Mouse (Mus musculus): Measurements from ENCODE around the gene Ttc34. TPM values are rescaled to one million over a fixed set of nuclear protein-coding genes. Genes with fewer than 3 reads are reported as not detected.

Ttc34 gene
- polyA plus RNA-seq, 1 experiment from 2014 or later: 0.26 TPM

GRCm38 (mm10) chr4:154836183-154836915, 910 bp upstream of the Ttc34 start:
- WGBS: 59% methylated on average over 7 of the region's 7 CpGs
- no peak for ATAC-seq (ENCODE audit: low FRiP score)
- H3K4me2 ChIP-seq: no peak overlapping the region
- H3K36me3 ChIP-seq (replicated peaks): no peaks in the 10 kb centered on the region
- no peak overlapping the region for H3K9ac ChIP-seq
- H3K4me1 ChIP-seq: no peaks in the 10 kb centered on the region
- H3K27me3 ChIP-seq: peaks cover 85% of the 10 kb centered on the region
- H3K4me3 ChIP-seq (replicated peaks): no peak overlapping the region
- no peak overlapping the region for H3K27ac ChIP-seq
- no peaks in the 10 kb centered on the region for H3K9me3 ChIP-seq

- no peak for ATAC-seq (ENCODE audit: low FRiP score)
- Histone ChIP-seq H3K4me1 (no peaks in the 10 kb centered on the region), H3K9ac (no peak overlapping the region), H3K4me2 (no peak overlapping the region), H3K27me3 (peaks cover 63% of the 10 kb centered on the region), H3K27ac (no peak overlapping the region), H3K9me3 (no peaks in the 10 kb centered on the region), H3K36me3 (replicated peaks) (no peaks in the 10 kb centered on the region), H3K4me3 (replicated peaks) (no peak overlapping the region)
- 85% methylated on average over 13 of the region's 13 CpGs for WGBS
Measured at GRCm38 (mm10) chr4:154838741-154839140, 1.5 kb downstream of the Ttc34 start.

DNA sequence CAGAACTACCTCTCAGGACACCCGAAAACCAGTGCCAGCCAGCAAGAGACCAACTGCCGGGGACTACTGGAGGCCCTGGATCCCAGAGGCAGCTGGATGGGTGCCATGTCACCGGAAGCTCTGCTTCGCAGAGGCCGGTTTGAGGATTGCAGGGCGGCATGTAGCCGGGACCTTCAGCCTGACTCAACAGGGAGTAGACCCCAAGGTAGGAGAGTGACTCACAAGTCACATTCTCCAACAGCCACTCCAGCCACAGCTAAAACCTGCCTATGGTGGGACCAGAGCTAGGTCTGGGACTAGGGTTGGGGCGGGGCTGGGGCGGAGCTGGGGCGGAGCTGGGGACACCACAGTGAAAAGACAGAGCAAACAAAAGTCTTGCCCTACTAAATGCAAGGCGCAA, 2.1 kb downstream of the Ttc34 start:
- Histone ChIP-seq H3K27ac (no peak overlapping the region), H3K4me3 (replicated peaks) (no peak overlapping the region), H3K4me1 (no peaks in the 10 kb centered on the region), H3K36me3 (replicated peaks) (no peaks in the 10 kb centered on the region), H3K4me2 (no peak overlapping the region), H3K9ac (no peak overlapping the region), H3K27me3 (peaks cover 59% of the 10 kb centered on the region), H3K9me3 (no peaks in the 10 kb centered on the region)
- no peak for ATAC-seq (ENCODE audit: low FRiP score)
- 51% methylated on average over 11 of the region's 11 CpGs for WGBS

- Histone ChIP-seq H3K9me3 (0 out of 2 replicates have a peak, but pooled peaks cover 3% of the 10 kb centered on the region), H3K27ac (no peak overlapping the region), H3K4me3 (replicated peaks) (no peak overlapping the region), H3K27me3 (peaks cover 49% of the 10 kb centered on the region), H3K36me3 (replicated peaks) (no peaks in the 10 kb centered on the region), H3K4me2 (no peak overlapping the region), H3K9ac (no peak overlapping the region), H3K4me1 (peaks cover 12% of the 10 kb centered on the region)
- whole genome bisulfite sequencing: 96% methylated on average over 1 of the region's 1 CpGs
- no peak for ATAC-seq (ENCODE audit: low FRiP score)
Measured at GRCm38 (mm10) chr4:154852696-154853095, 15.4 kb downstream of the Ttc34 start.

DNA sequence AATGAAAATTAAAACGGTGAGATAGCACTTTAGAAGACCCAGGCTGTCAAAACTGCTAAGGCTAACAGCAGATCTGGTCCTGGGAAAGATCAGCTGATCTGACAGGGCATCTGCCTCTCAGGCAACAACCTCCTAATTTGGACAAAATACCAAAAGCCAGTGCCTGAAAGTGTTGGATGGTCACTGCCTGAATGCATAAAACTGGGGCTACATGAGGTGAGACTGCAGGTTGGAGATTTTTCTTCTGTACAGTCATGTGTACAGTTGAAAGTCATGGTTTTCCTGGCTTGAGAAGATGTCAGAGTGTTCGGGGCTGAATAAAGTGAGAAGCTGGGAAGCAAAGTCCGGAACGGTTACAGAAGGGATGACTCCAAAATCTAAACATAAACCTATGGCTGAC, 16.6 kb downstream of the Ttc34 start:
- 80% methylated on average over 4 of the region's 4 CpGs for WGBS
- Histone ChIP-seq H3K36me3 (replicated peaks) (no peaks in the 10 kb centered on the region), H3K27me3 (peaks cover 61% of the 10 kb centered on the region), H3K9ac (no peak overlapping the region), H3K4me3 (replicated peaks) (no peak overlapping the region), H3K27ac (no peak overlapping the region), H3K4me2 (no peak overlapping the region), H3K9me3 (0 out of 2 replicates have a peak, but pooled peaks cover 3% of the 10 kb centered on the region), H3K4me1 (peaks cover 12% of the 10 kb centered on the region)
- no peak for ATAC-seq (ENCODE audit: low FRiP score)

DNA sequence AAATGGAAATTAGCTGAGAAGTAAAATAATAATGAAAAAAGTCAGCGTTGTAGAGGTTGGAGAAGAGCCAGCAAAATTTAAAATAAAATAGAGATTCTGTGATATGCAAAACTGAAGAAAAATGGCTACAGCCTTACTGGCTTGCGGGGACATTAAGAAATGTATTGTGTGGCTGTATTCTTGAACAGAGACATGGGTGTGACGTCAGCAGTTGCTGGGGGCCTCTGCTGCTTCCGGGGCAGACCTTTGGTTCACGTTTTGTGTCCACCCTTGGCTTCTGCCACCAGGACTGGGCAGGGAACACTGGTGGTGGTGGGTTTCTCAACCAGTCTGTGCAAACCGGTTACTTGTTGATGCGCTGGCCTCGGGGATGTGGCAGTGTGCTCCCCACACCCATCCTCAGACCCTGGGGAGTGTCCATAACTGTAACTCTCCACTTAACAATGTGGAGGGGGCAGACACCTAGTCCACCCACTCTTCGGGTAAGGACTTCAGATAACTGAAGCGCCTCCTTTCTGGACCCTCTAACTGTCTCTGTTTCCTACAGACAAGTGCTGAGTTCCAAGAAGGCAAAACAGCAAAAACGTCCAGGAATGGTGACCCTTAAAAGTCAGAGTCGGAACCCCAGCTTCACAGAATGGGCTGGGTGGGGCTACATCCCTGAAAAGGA, 17.6 kb downstream of the Ttc34 start:
- Histone ChIP-seq H3K36me3 (replicated peaks) (no peaks in the 10 kb centered on the region), H3K4me1 (peaks cover 12% of the 10 kb centered on the region), H3K27me3 (peaks cover 70% of the 10 kb centered on the region), H3K9ac (no peak overlapping the region), H3K27ac (no peak overlapping the region), H3K9me3 (0 out of 2 replicates have a peak, but pooled peaks cover 3% of the 10 kb centered on the region), H3K4me3 (replicated peaks) (no peak overlapping the region), H3K4me2 (peak overlapping the region; percentile 88)
- ATAC-seq (ENCODE audit: low FRiP score): no peak
- WGBS: 62% methylated on average over 12 of the region's 12 CpGs

DNA sequence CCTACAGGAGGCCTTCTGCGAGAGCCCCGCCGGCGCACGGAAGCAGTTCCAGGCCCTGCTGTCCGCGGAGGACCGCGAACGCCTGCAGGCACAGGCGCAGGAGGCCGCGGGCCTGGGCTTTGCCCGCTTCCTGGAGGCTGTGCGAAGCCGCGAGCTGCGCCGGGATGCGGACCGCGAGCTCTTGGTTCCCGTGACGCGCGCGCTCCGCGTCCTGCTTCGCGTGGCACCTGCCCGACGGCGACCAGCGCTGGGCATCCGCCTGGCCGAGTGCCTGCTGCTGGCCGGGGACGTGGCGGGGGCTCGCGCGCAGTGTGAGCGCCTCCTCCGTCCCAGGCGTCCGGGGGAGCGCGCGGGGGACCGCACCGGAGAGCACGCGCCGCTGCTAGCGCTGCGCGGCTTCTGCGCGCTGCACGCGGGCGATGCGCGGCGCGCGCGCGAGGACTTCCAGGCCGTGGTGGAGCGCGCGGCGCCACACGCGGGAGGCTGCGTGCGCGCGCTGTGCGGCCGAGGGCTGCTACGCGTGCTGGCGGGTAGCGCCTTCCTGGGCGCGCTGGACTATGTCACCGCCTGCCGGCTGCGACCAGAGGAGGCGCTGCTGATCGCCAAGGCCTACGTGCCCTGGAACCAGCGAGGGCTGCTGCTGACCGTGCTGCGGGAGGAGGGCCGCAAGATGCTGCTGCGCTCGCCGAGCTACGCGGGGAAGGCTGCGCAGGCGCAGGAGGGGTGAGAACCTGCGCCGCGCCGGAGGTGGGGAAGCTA, 18.6 kb downstream of the Ttc34 start:
- Histone ChIP-seq H3K4me3 (replicated peaks) (peak overlapping the region; percentile 55), H3K4me1 (peaks cover 12% of the 10 kb centered on the region), H3K27me3 (peaks cover 81% of the 10 kb centered on the region), H3K9ac (peak overlapping the region; percentile 63), H3K4me2 (peak overlapping the region; percentile 88), H3K27ac (peak overlapping the region; percentile 75), H3K36me3 (replicated peaks) (no peaks in the 10 kb centered on the region), H3K9me3 (0 out of 2 replicates have a peak, but pooled peaks cover 3% of the 10 kb centered on the region)
- 0% methylated on average over 110 of the region's 110 CpGs for WGBS
- peak; percentile 99 for ATAC-seq (ENCODE audit: low FRiP score)

GRCm38 (mm10) chr4:154856480-154856837, 19.2 kb downstream of the Ttc34 start:
- WGBS: 17% methylated on average over 9 of the region's 9 CpGs
- ATAC-seq (ENCODE audit: low FRiP score): peak; percentile 63
- peaks cover 86% of the 10 kb centered on the region for H3K27me3 ChIP-seq

GRCm38 (mm10) chr4:154856882-154857281, 19.6 kb downstream of the Ttc34 start:
- no peak overlapping the region for H3K27ac ChIP-seq
- WGBS: 87% methylated on average over 7 of the region's 7 CpGs
- H3K9me3 ChIP-seq: 0 out of 2 replicates have a peak, but pooled peaks cover 3% of the 10 kb centered on the region
- H3K36me3 ChIP-seq (replicated peaks): no peaks in the 10 kb centered on the region
- H3K27me3 ChIP-seq: peaks cover 89% of the 10 kb centered on the region
- no peak overlapping the region for H3K9ac ChIP-seq
- peaks cover 12% of the 10 kb centered on the region for H3K4me1 ChIP-seq
- H3K4me2 ChIP-seq: peak overlapping the region; percentile 88
- peak; percentile 1; the same call in 1 of the 2 replicates for ATAC-seq (ENCODE audit: low FRiP score)
- H3K4me3 ChIP-seq (replicated peaks): peak overlapping the region; percentile 55; the same call in 1 of the 2 replicates

More at GRCm38 (mm10) chr4:154856480-154856837, 19.2 kb downstream of the Ttc34 start:
- Histone ChIP-seq H3K36me3 (replicated peaks) (no peaks in the 10 kb centered on the region), H3K4me3 (replicated peaks) (peak overlapping the region; percentile 55), H3K4me2 (peak overlapping the region; percentile 88), H3K9me3 (0 out of 2 replicates have a peak, but pooled peaks cover 3% of the 10 kb centered on the region), H3K9ac (peak overlapping the region; percentile 63), H3K27ac (peak overlapping the region; percentile 75), H3K4me1 (peaks cover 12% of the 10 kb centered on the region)

DNA sequence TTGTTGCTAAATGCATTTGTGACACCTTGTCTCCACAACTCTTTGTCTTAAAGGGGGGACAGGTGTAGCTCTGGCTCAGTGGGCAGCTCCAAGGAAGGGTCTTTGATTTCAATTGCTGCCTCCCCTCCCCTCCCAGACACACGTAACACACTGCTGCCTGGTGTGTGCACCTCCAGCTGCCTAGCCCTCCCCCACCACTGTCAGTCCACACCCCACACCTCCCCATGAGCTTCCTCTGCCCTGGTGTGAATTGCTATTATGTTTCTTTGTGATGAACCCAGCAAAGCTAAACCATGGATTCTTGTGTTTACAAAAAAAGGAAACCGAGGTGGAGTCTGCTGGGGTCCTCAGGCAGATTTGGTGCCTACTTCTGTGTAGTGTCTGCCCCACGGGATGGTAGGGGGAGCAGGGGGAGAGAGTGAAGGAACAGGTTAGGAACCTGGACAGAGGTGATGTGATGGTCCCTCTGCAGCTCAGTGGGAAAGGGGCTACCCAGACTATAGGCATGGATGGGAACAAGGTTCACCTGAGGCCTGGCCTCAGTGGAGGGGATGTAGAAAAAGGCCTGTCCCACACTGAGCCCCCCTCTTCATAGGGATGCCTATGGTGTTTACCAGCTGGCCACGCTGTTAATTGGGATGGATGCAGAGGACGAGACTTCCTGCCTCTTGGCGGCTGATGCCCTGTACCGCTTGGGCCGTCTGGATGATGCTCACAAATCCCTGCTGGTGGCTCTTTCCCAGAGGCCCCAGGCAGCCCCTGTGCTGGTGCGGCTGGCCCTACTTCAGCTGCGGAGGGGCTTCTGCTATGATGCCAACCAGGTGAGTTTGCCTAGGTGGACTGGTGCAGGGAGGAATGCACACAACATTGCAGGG, 20.3 kb downstream of the Ttc34 start:
- WGBS: 86% methylated on average over 10 of the region's 10 CpGs
- H3K27me3 ChIP-seq: peaks cover 94% of the 10 kb centered on the region

DNA sequence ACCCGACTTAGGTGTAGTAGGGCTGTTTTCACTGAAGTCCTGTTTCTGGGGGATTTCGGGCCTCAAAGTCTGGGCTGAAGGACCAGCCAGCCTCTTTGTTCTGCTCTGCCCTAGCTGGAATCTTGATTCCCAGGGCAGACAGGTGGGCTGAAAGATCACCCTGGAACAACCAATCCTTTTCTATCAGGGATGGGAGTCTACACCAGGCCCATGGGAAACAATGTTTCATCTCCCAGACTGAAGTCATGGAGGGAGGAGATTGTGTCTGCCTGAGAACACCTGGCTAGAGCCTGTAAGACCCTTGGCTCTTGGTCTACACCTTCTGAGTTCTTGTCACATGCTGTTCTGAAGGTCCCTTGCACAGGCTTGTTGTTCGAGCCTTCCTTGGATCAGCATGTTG, 21.3 kb downstream of the Ttc34 start:
- WGBS: 69% methylated on average over 3 of the region's 3 CpGs
- H3K4me1 ChIP-seq: peaks cover 12% of the 10 kb centered on the region

More for the DNA sequence above, 20.3 kb downstream of the Ttc34 start:
- peaks cover 12% of the 10 kb centered on the region for H3K4me1 ChIP-seq
- no peaks in the 10 kb centered on the region for H3K36me3 ChIP-seq (replicated peaks)
- H3K4me3 ChIP-seq (replicated peaks): no peak overlapping the region
- H3K9me3 ChIP-seq: 0 out of 2 replicates have a peak, but pooled peaks cover 3% of the 10 kb centered on the region
- H3K4me2 ChIP-seq: no peak overlapping the region
- H3K9ac ChIP-seq: no peak overlapping the region
- H3K27ac ChIP-seq: no peak overlapping the region
- no peak for ATAC-seq (ENCODE audit: low FRiP score)

More for the DNA sequence above, 21.3 kb downstream of the Ttc34 start:
- ATAC-seq (ENCODE audit: low FRiP score): no peak
- no peak overlapping the region for H3K27ac ChIP-seq
- H3K9ac ChIP-seq: no peak overlapping the region
- H3K4me2 ChIP-seq: no peak overlapping the region
- no peaks in the 10 kb centered on the region for H3K36me3 ChIP-seq (replicated peaks)
- H3K27me3 ChIP-seq: peaks cover 87% of the 10 kb centered on the region
- 0 out of 2 replicates have a peak, but pooled peaks cover 3% of the 10 kb centered on the region for H3K9me3 ChIP-seq
- no peak overlapping the region for H3K4me3 ChIP-seq (replicated peaks)
